Mouse (Mus musculus): Measurements from ENCODE around the gene Ccdc152. TPM values are rescaled to one million over a fixed set of nuclear protein-coding genes. Genes with fewer than 3 reads are reported as not detected.
"Not testable (repeated sequence)": the region's sequence is repeated elsewhere in the genome, so short reads cannot be mapped to it uniquely, and the experiment has no call there.

Ccdc152 gene
- polyA plus RNA-seq, 1 experiment from 2014 or later: not detected

DNA sequence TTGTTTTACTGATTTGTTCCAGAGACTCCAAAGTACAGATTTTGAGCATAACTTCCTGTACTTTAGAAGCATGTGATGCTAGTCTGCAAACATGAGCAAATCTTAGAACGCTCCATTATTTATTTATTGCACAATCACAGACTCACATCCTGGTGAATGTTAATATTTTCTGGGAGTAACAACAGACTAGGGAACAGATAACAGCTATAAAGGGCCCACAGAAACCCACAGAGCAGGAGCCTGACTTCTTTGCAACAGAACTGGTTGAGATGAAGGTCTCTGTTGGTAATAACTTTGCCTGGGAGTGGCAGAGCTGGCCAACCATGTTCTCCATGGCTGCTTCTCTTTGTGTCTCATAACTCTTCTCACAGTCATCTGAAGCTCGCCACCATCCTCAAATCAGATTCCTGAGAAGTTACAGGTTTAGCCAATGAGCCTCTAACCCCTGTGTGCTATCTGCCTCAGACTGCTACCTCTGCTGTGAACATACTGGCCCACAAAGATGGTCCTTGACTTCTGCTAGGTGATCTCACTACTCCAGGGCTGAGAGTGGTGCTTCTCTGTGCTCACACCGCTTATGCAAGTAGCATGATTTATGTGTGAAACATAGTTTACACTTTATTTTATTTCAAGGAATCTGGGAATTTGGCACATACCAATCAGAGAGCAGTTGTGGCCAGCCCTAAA lies 52.2 kb downstream of the Ccdc152 start:
- Histone ChIP-seq H3K27ac (ENCODE audit: low read depth, low read length) (no peak overlapping the region), H3K36me3 (ENCODE audit: control insufficient read depth, insufficient read depth, low read length) (no peaks in the 10 kb centered on the region), H3K9me3 (ENCODE audit: control insufficient read depth, low read length) (no peaks in the 10 kb centered on the region), H3K4me2 (ENCODE audit: low read depth, low read length) (no peak overlapping the region), H3K27me3 (ENCODE audit: control insufficient read depth, insufficient read depth, low read length) (no peaks in the 10 kb centered on the region), H3K4me3 (ENCODE audit: low read depth, low read length) (no peak overlapping the region), H3K9ac (replicated peaks; ENCODE audit: low read depth, low read length) (no peak overlapping the region), H3K4me1 (ENCODE audit: control insufficient read depth, insufficient read depth, low read length) (no peaks in the 10 kb centered on the region)
- ATAC-seq (ENCODE audit: low read depth): no peak
- WGBS: 80% methylated on average over 3 of the region's 3 CpGs

DNA sequence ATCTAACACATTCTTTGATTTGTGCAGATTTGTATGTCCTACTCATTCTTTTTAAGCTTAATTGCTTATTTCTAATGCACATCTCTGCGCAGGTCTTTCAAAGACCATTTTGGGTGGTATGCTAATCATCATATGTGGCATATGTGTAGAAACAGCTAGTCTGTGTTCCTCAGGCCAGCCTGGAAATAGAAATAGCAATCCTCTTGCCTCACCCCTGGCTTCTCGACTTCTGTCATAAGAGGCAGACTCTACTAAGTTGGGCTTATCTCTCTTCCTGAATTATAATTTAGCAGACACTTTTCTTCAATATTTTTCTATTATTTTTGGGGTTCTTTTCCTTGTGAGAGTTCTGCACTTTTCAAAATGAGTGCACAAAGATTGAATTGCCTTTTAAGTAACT lies 52.7 kb downstream of the Ccdc152 start:
- no peak for ATAC-seq (ENCODE audit: low read depth)
- no peaks in the 10 kb centered on the region for H3K9me3 ChIP-seq (ENCODE audit: control insufficient read depth, low read length)
- H3K9ac ChIP-seq (replicated peaks; ENCODE audit: low read depth, low read length): no peak overlapping the region
- H3K4me2 ChIP-seq (ENCODE audit: low read depth, low read length): no peak overlapping the region
- H3K27me3 ChIP-seq (ENCODE audit: control insufficient read depth, insufficient read depth, low read length): no peaks in the 10 kb centered on the region
- no peak overlapping the region for H3K4me3 ChIP-seq (ENCODE audit: low read depth, low read length)
- H3K4me1 ChIP-seq (ENCODE audit: control insufficient read depth, insufficient read depth, low read length): no peaks in the 10 kb centered on the region
- H3K27ac ChIP-seq (ENCODE audit: low read depth, low read length): no peak overlapping the region
- 86% methylated on average over 2 of the region's 2 CpGs for WGBS
- H3K36me3 ChIP-seq (ENCODE audit: control insufficient read depth, insufficient read depth, low read length): no peaks in the 10 kb centered on the region

DNA sequence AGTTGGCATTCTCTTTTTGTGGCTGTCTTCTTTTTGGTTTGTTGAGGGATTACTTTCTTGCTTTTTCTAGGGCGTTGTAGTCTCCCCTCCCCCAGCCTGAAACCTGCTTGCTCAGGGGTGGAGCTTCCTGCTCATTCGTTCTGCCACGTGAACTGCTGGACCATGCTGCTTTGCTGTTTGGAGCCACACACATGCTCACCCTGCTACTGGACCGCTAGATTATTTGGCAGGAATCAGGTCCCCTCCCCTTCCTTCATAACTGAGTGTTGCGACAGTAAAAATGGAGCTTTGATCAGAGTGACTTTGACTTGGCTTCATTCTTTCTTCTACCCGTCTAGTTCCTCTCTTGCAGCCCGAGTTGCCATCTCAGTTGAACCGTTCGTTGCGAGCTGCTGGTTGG lies 58.3 kb downstream of the Ccdc152 start:
- not testable (repeated sequence) for H3K4me2 ChIP-seq (ENCODE audit: low read depth, low read length); H3K4me1 ChIP-seq (ENCODE audit: control insufficient read depth, insufficient read depth, low read length); H3K36me3 ChIP-seq (ENCODE audit: control insufficient read depth, insufficient read depth, low read length); H3K9ac ChIP-seq (replicated peaks; ENCODE audit: low read depth, low read length); H3K4me3 ChIP-seq (ENCODE audit: low read depth, low read length); H3K27ac ChIP-seq (ENCODE audit: low read depth, low read length); H3K9me3 ChIP-seq (ENCODE audit: control insufficient read depth, low read length); ATAC-seq (ENCODE audit: low read depth); H3K27me3 ChIP-seq (ENCODE audit: control insufficient read depth, insufficient read depth, low read length)
- WGBS: 95% methylated on average over 10 of the region's 10 CpGs

DNA sequence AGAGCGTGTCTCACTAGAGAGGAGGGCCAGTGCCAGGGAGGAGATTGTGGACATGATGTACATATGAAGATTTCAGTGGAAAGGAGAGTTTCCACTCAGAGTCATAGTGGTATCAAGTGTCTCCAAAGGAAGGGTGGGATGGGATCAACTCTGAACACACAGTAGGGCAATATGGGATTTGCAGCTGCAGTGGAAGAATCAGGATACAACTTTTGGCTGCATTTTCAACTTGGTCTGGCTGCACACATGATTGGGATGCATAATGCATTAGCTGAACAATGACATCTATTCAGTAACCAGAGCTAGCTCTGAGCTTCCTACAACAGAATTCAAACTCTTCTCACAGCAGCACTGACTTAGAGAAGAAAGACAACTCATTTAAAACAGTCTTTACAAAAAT lies 65.4 kb downstream of the Ccdc152 start:
- H3K36me3 ChIP-seq (ENCODE audit: control insufficient read depth, insufficient read depth, low read length): no peaks in the 10 kb centered on the region
- no peaks in the 10 kb centered on the region for H3K9me3 ChIP-seq (ENCODE audit: control insufficient read depth, low read length)
- WGBS: 76% methylated on average over 1 of the region's 1 CpGs
- no peak overlapping the region for H3K4me3 ChIP-seq (ENCODE audit: low read depth, low read length)
- no peak overlapping the region for H3K9ac ChIP-seq (replicated peaks; ENCODE audit: low read depth, low read length)
- ATAC-seq (ENCODE audit: low read depth): no peak
- no peak overlapping the region for H3K4me2 ChIP-seq (ENCODE audit: low read depth, low read length)
- no peaks in the 10 kb centered on the region for H3K4me1 ChIP-seq (ENCODE audit: control insufficient read depth, insufficient read depth, low read length)
- no peak overlapping the region for H3K27ac ChIP-seq (ENCODE audit: low read depth, low read length)
- H3K27me3 ChIP-seq (ENCODE audit: control insufficient read depth, insufficient read depth, low read length): no peaks in the 10 kb centered on the region

- no peak overlapping the region for H3K4me2 ChIP-seq (ENCODE audit: low read depth, low read length)
- no peak overlapping the region for H3K27ac ChIP-seq (ENCODE audit: low read depth, low read length)
- no peaks in the 10 kb centered on the region for H3K27me3 ChIP-seq (ENCODE audit: control insufficient read depth, insufficient read depth, low read length)
- H3K36me3 ChIP-seq (ENCODE audit: control insufficient read depth, insufficient read depth, low read length): no peaks in the 10 kb centered on the region
- WGBS: 98% methylated on average over 2 of the region's 2 CpGs
- no peaks in the 10 kb centered on the region for H3K4me1 ChIP-seq (ENCODE audit: control insufficient read depth, insufficient read depth, low read length)
- no peaks in the 10 kb centered on the region for H3K9me3 ChIP-seq (ENCODE audit: control insufficient read depth, low read length)
- no peak overlapping the region for H3K9ac ChIP-seq (replicated peaks; ENCODE audit: low read depth, low read length)
- no peak for ATAC-seq (ENCODE audit: low read depth)
- H3K4me3 ChIP-seq (ENCODE audit: low read depth, low read length): no peak overlapping the region
Measured at GRCm38 (mm10) chr15:3236338-3236737, 67.0 kb downstream of the Ccdc152 start.

DNA sequence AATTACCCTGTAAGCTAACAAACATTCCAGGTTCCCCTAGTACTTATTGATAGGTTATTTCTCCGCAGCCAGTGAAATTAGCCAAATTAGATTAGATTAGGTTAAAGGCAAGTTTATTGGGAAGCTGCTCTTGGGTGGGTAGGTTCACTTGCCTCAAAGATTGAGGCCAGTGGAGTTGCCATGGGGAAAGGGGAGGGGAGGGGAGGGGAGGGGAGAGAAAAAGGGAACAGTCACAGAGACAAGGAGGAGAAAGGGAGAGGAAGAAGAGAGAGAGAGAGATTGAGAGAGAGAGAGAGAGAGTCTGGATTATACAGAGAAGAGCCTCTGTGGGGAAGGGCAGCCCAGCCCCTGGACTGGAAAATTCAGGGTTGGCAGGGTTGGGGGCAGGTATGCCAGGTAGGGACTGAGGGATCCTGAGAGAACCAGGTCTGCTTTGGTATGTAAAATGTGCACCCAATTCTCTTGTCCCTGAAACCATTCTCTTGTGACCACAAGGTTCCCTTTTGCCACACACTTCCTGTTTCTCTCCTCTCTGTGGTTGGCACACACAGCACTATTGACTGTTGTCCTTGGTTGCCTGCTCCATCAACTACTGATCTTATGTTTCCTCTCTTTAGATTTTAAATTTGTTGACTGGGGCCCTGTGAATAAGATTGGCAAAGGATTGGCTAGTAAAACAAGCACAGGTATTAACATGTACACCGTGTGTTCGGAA lies 69.3 kb downstream of the Ccdc152 start:
- Histone ChIP-seq H3K4me1 (ENCODE audit: control insufficient read depth, insufficient read depth, low read length) (no peaks in the 10 kb centered on the region), H3K9ac (replicated peaks; ENCODE audit: low read depth, low read length) (no peak overlapping the region), H3K4me2 (ENCODE audit: low read depth, low read length) (no peak overlapping the region), H3K36me3 (ENCODE audit: control insufficient read depth, insufficient read depth, low read length) (no peaks in the 10 kb centered on the region), H3K4me3 (ENCODE audit: low read depth, low read length) (no peak overlapping the region), H3K9me3 (ENCODE audit: control insufficient read depth, low read length) (no peaks in the 10 kb centered on the region), H3K27ac (ENCODE audit: low read depth, low read length) (no peak overlapping the region), H3K27me3 (ENCODE audit: control insufficient read depth, insufficient read depth, low read length) (no peaks in the 10 kb centered on the region)
- ATAC-seq (ENCODE audit: low read depth): no peak
- 85% methylated on average over 3 of the region's 3 CpGs for WGBS

GRCm38 (mm10) chr15:3232168-3232835 lies 71.0 kb downstream of the Ccdc152 start:
- Histone ChIP-seq H3K36me3 (ENCODE audit: control insufficient read depth, insufficient read depth, low read length) (no peaks in the 10 kb centered on the region), H3K9ac (replicated peaks; ENCODE audit: low read depth, low read length) (no peak overlapping the region), H3K4me2 (ENCODE audit: low read depth, low read length) (no peak overlapping the region), H3K4me1 (ENCODE audit: control insufficient read depth, insufficient read depth, low read length) (no peaks in the 10 kb centered on the region), H3K27ac (ENCODE audit: low read depth, low read length) (no peak overlapping the region), H3K4me3 (ENCODE audit: low read depth, low read length) (no peak overlapping the region), H3K9me3 (ENCODE audit: control insufficient read depth, low read length) (no peaks in the 10 kb centered on the region), H3K27me3 (ENCODE audit: control insufficient read depth, insufficient read depth, low read length) (no peaks in the 10 kb centered on the region)
- ATAC-seq (ENCODE audit: low read depth): peak; percentile 86
- WGBS: 2% methylated on average over 9 of the region's 9 CpGs

GRCm38 (mm10) chr15:3231004-3231403 lies 72.3 kb downstream of the Ccdc152 start:
- WGBS: 75% methylated on average over 4 of the region's 4 CpGs
- no peaks in the 10 kb centered on the region for H3K27me3 ChIP-seq (ENCODE audit: control insufficient read depth, insufficient read depth, low read length)
- H3K27ac ChIP-seq (ENCODE audit: low read depth, low read length): no peak overlapping the region
- H3K36me3 ChIP-seq (ENCODE audit: control insufficient read depth, insufficient read depth, low read length): no peaks in the 10 kb centered on the region
- H3K4me1 ChIP-seq (ENCODE audit: control insufficient read depth, insufficient read depth, low read length): no peaks in the 10 kb centered on the region
- no peak overlapping the region for H3K9ac ChIP-seq (replicated peaks; ENCODE audit: low read depth, low read length)
- H3K9me3 ChIP-seq (ENCODE audit: control insufficient read depth, low read length): no peaks in the 10 kb centered on the region
- no peak overlapping the region for H3K4me3 ChIP-seq (ENCODE audit: low read depth, low read length)
- no peak overlapping the region for H3K4me2 ChIP-seq (ENCODE audit: low read depth, low read length)
- no peak for ATAC-seq (ENCODE audit: low read depth)

Data from neural tube, embryonic 14.5 days (tissue).